Mouse (Mus musculus) heart, postnatal 36 days (tissue): ENCODE data around the gene Impg1. TPM values are rescaled to one million over a fixed set of nuclear protein-coding genes. Genes with fewer than 3 reads are reported as not detected.

ENCODE experiments used
- DNase-seq, 2 experiments: peaks; one replicate each; pipeline ENCODE4 v3.0.0; 2021 to 2022
- intact Hi-C: fragments of 180-260 bp; cut with DNase I; formaldehyde crosslinking; loops from one replicate; pipeline ENCODE4 v1.15.1; 2025
- total RNA-seq, 2 experiments: library from RNA; stranded (reverse); gene quantifications; 2 replicates each; pipeline ENCODE4 v1.2.3; 2021

The Impg1 gene
- total RNA-seq, 2 experiments from 2014 or later = not detected

- no peak for DNase-seq
- intact Hi-C loops = no loop called here
Observed at GRCm38 (mm10) chr9:80293056-80293584, 172.2 kb downstream of the Impg1 start.

DNA sequence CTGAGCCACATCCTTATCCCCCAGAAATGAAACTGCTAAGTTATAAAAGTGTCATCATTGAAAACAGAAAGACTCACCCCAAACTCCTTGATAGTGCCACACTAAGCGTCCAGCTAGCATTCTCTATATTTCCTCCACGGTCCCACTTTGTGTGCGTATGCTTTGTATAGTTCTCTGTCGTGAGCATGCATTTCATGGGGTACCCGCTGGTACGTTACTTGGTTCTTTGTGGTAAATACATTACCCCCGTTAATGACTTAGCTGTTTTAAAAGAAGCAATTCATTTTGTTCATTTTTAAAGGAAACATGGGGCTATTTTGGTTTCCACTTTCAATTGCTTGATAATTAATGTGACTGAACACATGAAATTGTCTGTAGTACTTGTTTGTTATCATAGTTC, 178.4 kb downstream of the Impg1 start:
- no peak for DNase-seq
- intact Hi-C loops = no loop called here

DNA sequence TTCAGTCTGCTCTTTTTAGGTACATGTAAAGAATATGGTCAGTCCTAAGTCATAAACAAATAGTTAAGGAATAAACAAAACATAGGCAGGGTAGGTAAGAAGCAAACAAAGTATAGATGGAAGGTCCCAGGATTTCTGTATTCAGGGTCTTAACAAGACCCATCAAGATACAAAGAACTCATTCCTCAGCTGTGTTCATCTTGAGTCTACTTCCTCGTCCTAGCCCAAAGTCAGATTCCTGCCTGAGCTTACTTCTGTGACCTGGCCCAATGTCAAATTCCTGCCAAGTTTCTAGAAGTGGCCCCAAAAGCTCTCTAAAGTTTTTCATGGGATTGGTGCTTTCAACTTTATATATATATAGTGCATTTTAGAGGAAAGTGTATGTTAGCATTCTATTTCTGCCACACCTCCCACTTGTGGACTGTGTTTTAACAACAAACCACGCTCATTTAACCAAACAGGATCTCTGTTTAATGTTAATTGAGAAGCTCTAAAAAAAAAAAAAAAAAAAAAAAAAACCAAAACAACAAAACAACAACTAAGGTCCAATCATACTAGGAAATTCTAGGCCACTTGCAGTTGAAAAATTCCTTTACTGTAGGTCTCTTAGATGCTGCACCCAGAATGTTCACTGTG, 180.6 kb downstream of the Impg1 start:
- intact Hi-C loops = no loop called here

GRCm38 (mm10) chr9:80282426-80282825, 182.9 kb downstream of the Impg1 start:
- intact Hi-C loops = no loop called here

More for the DNA sequence above, 180.6 kb downstream of the Impg1 start:
- no peak for DNase-seq

GRCm38 (mm10) chr9:80280724-80281123, 184.6 kb downstream of the Impg1 start:
- intact Hi-C loops = no loop called here
- no peak for DNase-seq

More at GRCm38 (mm10) chr9:80282426-80282825, 182.9 kb downstream of the Impg1 start:
- DNase-seq = no peak

- no peak for DNase-seq
- intact Hi-C loops = no loop called here
Observed at GRCm38 (mm10) chr9:80277770-80278169, 187.5 kb downstream of the Impg1 start.

GRCm38 (mm10) chr9:80277157-80277556, 188.1 kb downstream of the Impg1 start:
- intact Hi-C loops = no loop called here
- no peak for DNase-seq

GRCm38 (mm10) chr9:80275772-80276134, 189.5 kb downstream of the Impg1 start:
- intact Hi-C loops = no loop called here
- DNase-seq = no peak

DNA sequence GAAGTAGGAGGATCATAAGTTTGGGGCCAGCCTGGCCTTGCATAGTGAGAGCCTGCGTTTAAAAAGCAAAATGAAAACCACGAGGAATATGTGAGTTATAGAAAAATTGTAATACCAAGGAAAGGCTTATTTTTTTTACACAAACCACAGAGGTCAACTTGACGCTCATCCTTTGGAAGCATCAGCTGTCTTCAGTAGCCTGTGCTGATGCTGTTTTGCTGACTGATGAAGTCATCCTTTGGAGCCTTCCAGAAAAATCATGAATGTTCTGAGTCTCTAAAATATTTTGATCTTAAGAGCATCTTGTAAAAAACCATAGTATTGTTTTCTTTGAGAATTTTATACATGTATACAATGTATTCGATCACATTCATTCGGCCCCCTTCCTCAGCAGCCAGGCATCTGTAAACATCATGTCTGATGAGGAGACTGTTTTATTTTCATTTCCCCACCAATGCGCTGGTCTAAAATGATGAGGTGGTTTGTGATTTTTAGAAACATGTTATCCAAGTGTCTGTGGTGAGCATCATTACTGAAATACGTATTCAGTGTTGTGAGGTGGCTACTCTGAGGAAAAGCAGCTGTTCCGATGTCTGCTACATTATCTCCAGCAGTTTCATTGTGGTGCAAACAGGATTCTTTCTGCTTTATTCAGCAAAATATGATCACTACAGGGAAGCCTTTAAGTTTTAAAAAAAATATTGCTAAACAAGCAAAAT, 190.1 kb downstream of the Impg1 start:
- DNase-seq = no peak
- intact Hi-C loops = no loop called here

DNA sequence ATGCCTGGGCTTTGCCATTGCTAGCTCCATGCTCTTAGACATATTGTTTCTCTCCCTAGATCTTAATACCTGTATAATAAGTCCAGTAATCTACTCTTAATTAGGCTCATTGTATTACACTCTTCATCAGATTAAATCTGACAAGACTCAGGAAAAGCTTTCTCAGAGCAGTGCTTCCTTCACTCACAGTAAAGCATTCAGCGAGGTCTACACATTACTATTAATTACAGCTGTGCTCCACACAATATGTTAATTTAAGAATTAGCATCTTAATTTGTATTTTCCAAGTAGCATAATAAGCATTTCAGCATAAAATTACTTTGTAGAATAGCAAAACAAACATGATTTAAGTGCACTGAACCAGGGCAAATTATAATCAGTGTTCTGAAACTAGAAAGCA, 192.3 kb downstream of the Impg1 start:
- intact Hi-C loops = no loop called here
- no peak for DNase-seq

DNA sequence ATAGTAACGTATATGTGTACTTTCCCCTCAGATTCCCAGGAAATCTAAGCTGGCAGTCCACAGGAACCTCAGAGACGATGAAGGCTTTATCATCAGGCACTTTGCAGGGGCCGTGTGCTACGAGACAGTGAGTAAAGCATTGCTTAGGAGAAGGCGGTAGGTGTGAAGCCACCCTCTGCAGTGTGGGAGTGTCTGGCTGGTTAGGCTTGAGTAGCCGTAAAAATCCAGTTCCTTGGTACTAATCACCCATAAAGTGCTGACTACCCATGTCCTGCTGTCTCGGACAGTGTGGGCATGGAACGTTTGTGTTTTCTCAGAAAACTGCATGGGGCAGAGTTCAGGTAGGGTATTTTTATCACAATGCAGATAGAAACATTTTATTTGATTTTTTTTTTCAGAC, 195.7 kb downstream of the Impg1 start:
- no peak for DNase-seq
- intact Hi-C loops = no loop called here

- DNase-seq = no peak
- intact Hi-C loops = no loop called here
Observed at GRCm38 (mm10) chr9:80266507-80266906, 198.8 kb downstream of the Impg1 start.

GRCm38 (mm10) chr9:80266086-80266485, 199.2 kb downstream of the Impg1 start:
- intact Hi-C loops = no loop called here
- no peak for DNase-seq
